Mouse (Mus musculus): ENCODE data around the gene Ttll5.

DNA sequence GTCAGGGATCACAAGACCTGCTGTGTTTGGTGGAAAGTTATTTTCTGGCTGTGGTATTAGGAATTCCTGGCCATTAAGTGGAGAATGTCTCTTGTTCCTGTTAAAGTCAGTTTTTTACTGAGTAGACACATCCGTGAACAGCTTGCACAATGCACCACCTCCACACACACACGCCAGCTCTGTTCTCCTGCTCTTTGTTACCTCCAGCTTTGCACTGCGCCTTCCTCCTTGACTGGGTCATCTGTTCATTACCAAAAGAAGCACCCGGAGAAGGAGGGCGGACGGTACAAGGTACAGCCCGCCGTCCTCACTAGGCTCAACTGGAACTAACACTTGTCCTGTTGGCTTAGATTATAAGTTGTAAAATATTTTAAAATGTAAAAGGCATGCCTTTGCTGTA lies 278.2 kb downstream of the Ttll5 start:
- TF ChIP-seq CTCF (IDR thresholded peaks at IDR 0.05; ENCODE audit: low read depth, low read length) (no peak), GATA1 (IDR thresholded peaks at IDR 0.05; ENCODE audit: borderline replicate concordance, low read length) (no peak), TAL1 (conservative IDR thresholded peaks at IDR 0.05; ENCODE audit: low read depth, low read length) (no peak), POLR2AphosphoS5 (IDR thresholded peaks at IDR 0.05; ENCODE audit: insufficient replicate concordance, low read depth, low read length) (no peak), GATA2 (IDR thresholded peaks at IDR 0.05; ENCODE audit: borderline replicate concordance, low read depth, low read length) (no peak)
